Mouse (Mus musculus) heart, embryonic 13.5 days (tissue): ENCODE measurements around the gene Slc1a5. TPM values are rescaled to one million over a fixed set of nuclear protein-coding genes. Genes with fewer than 3 reads are reported as not detected.

Source experiments
- ATAC-seq: fragments of 200-750 bp; cut with Nextera tagmentation; 2 replicates; pipeline ENCODE4 v1.8.0; 2017; ENCODE audit warnings: moderate TSS enrichment; ENCODE audit not compliant: insufficient number of reproducible peaks, low FRiP score, low TSS enrichment; ENCODE audit errors: extremely low read depth
- H3K27ac ChIP-seq: fragments of 300-500 bp; sonication (generic); replicated peaks from 2 replicates; pipeline ENCODE4 v1.5.1; 2015; ENCODE audit warnings: moderate library complexity, mild to moderate bottlenecking, inconsistent platforms
- H3K27me3 ChIP-seq: fragments of 300-500 bp; sonication (generic); replicated peaks from 2 replicates; pipeline ENCODE4 v1.6.1; 2015; ENCODE audit warnings: mild to moderate bottlenecking, inconsistent platforms
- H3K36me3 ChIP-seq: fragments of 300-500 bp; sonication (generic); 2 replicates; pipeline ENCODE4 v1.6.1; 2015; ENCODE audit warnings: mild to moderate bottlenecking, inconsistent platforms
- H3K4me1 ChIP-seq: fragments of 300-500 bp; sonication (generic); 2 replicates; pipeline ENCODE4 v1.6.1; 2015; ENCODE audit warnings: inconsistent platforms
- H3K4me2 ChIP-seq: fragments of 300-500 bp; sonication (generic); 2 replicates; pipeline ENCODE4 v1.6.1; 2015; ENCODE audit warnings: inconsistent platforms, mild to moderate bottlenecking, moderate library complexity
- H3K4me3 ChIP-seq: fragments of 300-500 bp; sonication (generic); 2 replicates; pipeline ENCODE4 v1.5.1; 2015; ENCODE audit warnings: moderate library complexity, mild to moderate bottlenecking, inconsistent platforms
- H3K9ac ChIP-seq: fragments of 300-500 bp; sonication (generic); 2 replicates; pipeline ENCODE4 v1.6.1; 2015; ENCODE audit warnings: inconsistent platforms, mild to moderate bottlenecking, moderate library complexity
- H3K9me3 ChIP-seq: fragments of 300-500 bp; sonication (generic); 2 replicates; pipeline ENCODE4 v1.6.1; 2016; ENCODE audit warnings: inconsistent platforms
- WGBS: fragments of 180-500 bp; shearing (Covaris S2); methylation state at CpG from one replicate; pipeline ENCODE4 v1.1.7; 2015; ENCODE audit warnings: mixed read lengths; 5-methylcytosine and 5-hydroxymethylcytosine counted together
- polyA plus RNA-seq: library from polyadenylated mRNA; unstranded; fragments of >200 nt; fragmentation: Nextera tagmentation; extraction: Ambion mirVana; gene quantifications from 2 replicates; pipeline ENCODE4 v1.2.1, GENCODE M21; 2015

The Slc1a5 gene
- polyA plus RNA-seq, 1 experiment from 2014 or later: 35.2 TPM

GRCm38 (mm10) chr7:16783224-16783688 is 2.1 kb downstream of the Slc1a5 start:
- H3K4me2 ChIP-seq: peak overlapping the region; percentile 100
- peak overlapping the region; percentile 80 for H3K27ac ChIP-seq
- peak overlapping the region; percentile 90 for H3K9ac ChIP-seq
- peaks cover 40% of the 10 kb centered on the region for H3K4me1 ChIP-seq
- 25% methylated on average over 10 of the region's 10 CpGs for WGBS
- peak overlapping the region; percentile 81 for H3K4me3 ChIP-seq
- peaks cover 24% of the 10 kb centered on the region for H3K36me3 ChIP-seq
- no peak for ATAC-seq
- no peaks in the 10 kb centered on the region for H3K27me3 ChIP-seq
- H3K9me3 ChIP-seq: no peaks in the 10 kb centered on the region

GRCm38 (mm10) chr7:16783758-16784415 is 2.7 kb downstream of the Slc1a5 start:
- Histone ChIP-seq H3K9me3 (no peaks in the 10 kb centered on the region), H3K4me2 (peak overlapping the region; percentile 100), H3K27ac (peak overlapping the region; percentile 80), H3K4me1 (peaks cover 40% of the 10 kb centered on the region), H3K27me3 (no peaks in the 10 kb centered on the region), H3K9ac (peak overlapping the region; percentile 90), H3K4me3 (peak overlapping the region; percentile 81), H3K36me3 (peaks cover 31% of the 10 kb centered on the region)
- no peak for ATAC-seq
- WGBS: 38% methylated on average over 17 of the region's 17 CpGs

- peaks cover 36% of the 10 kb centered on the region for H3K36me3 ChIP-seq
- H3K27me3 ChIP-seq: no peaks in the 10 kb centered on the region
- H3K4me2 ChIP-seq: peak overlapping the region; percentile 100
- ATAC-seq: no peak
- WGBS: 80% methylated on average over 10 of the region's 10 CpGs
- H3K27ac ChIP-seq: peak overlapping the region; percentile 80
- H3K4me3 ChIP-seq: peak overlapping the region; percentile 81
- peaks cover 40% of the 10 kb centered on the region for H3K4me1 ChIP-seq
- no peaks in the 10 kb centered on the region for H3K9me3 ChIP-seq
- peak overlapping the region; percentile 90 for H3K9ac ChIP-seq
Measured at GRCm38 (mm10) chr7:16784498-16784976, 3.4 kb downstream of the Slc1a5 start.

GRCm38 (mm10) chr7:16785541-16786083 is 4.5 kb downstream of the Slc1a5 start:
- WGBS: 76% methylated on average over 8 of the region's 8 CpGs
- no peaks in the 10 kb centered on the region for H3K9me3 ChIP-seq
- no peak for ATAC-seq
- H3K4me3 ChIP-seq: no peak overlapping the region
- H3K27ac ChIP-seq: no peak overlapping the region
- no peak overlapping the region for H3K4me2 ChIP-seq
- H3K4me1 ChIP-seq: peaks cover 40% of the 10 kb centered on the region
- H3K27me3 ChIP-seq: no peaks in the 10 kb centered on the region
- peaks cover 46% of the 10 kb centered on the region for H3K36me3 ChIP-seq
- no peak overlapping the region for H3K9ac ChIP-seq

GRCm38 (mm10) chr7:16792316-16792715 is 11.2 kb downstream of the Slc1a5 start:
- H3K27me3 ChIP-seq: no peaks in the 10 kb centered on the region
- WGBS: 69% methylated on average over 5 of the region's 5 CpGs
- no peak overlapping the region for H3K9ac ChIP-seq
- H3K4me2 ChIP-seq: no peak overlapping the region
- no peaks in the 10 kb centered on the region for H3K9me3 ChIP-seq
- H3K4me1 ChIP-seq: peaks cover 19% of the 10 kb centered on the region
- H3K36me3 ChIP-seq: peaks cover 70% of the 10 kb centered on the region
- H3K4me3 ChIP-seq: no peak overlapping the region
- H3K27ac ChIP-seq: 0 out of 2 replicates have a peak overlapping the region, but pooled peaks have one; percentile 44
- ATAC-seq: no peak

GRCm38 (mm10) chr7:16793010-16793725 is 12.0 kb downstream of the Slc1a5 start:
- Histone ChIP-seq H3K27me3 (no peaks in the 10 kb centered on the region), H3K36me3 (peaks cover 70% of the 10 kb centered on the region), H3K4me3 (peak overlapping the region; percentile 39), H3K27ac (peak overlapping the region; percentile 44), H3K9me3 (no peaks in the 10 kb centered on the region), H3K9ac (peak overlapping the region; percentile 63; the same call in 1 of the 2 replicates), H3K4me1 (peaks cover 19% of the 10 kb centered on the region), H3K4me2 (peak overlapping the region; percentile 58)
- 49% methylated on average over 19 of the region's 19 CpGs for WGBS
- no peak; the same call in 1 of the 2 replicates for ATAC-seq

- peaks cover 65% of the 10 kb centered on the region for H3K36me3 ChIP-seq
- H3K4me1 ChIP-seq: peaks cover 19% of the 10 kb centered on the region
- no peak overlapping the region for H3K9ac ChIP-seq
- no peak overlapping the region for H3K4me3 ChIP-seq
- 89% methylated on average over 5 of the region's 5 CpGs for WGBS
- no peak overlapping the region for H3K4me2 ChIP-seq
- ATAC-seq: no peak
- H3K9me3 ChIP-seq: no peaks in the 10 kb centered on the region
- H3K27ac ChIP-seq: no peak overlapping the region
- no peaks in the 10 kb centered on the region for H3K27me3 ChIP-seq
Measured at GRCm38 (mm10) chr7:16794886-16795285, 13.7 kb downstream of the Slc1a5 start.

- 28% methylated on average over 8 of the region's 8 CpGs for WGBS
- Histone ChIP-seq H3K9ac (no peak overlapping the region), H3K4me1 (no peaks in the 10 kb centered on the region), H3K9me3 (no peaks in the 10 kb centered on the region), H3K27ac (no peak overlapping the region), H3K36me3 (peaks cover 34% of the 10 kb centered on the region), H3K4me3 (no peak overlapping the region), H3K27me3 (no peaks in the 10 kb centered on the region), H3K4me2 (no peak overlapping the region)
- no peak for ATAC-seq
Measured at GRCm38 (mm10) chr7:16804409-16805028, 23.4 kb downstream of the Slc1a5 start.

- H3K4me3 ChIP-seq: no peak overlapping the region
- no peak overlapping the region for H3K27ac ChIP-seq
- H3K4me1 ChIP-seq: peaks cover 15% of the 10 kb centered on the region
- H3K9ac ChIP-seq: no peak overlapping the region
- peaks cover 52% of the 10 kb centered on the region for H3K36me3 ChIP-seq
- ATAC-seq: no peak
- H3K9me3 ChIP-seq: no peaks in the 10 kb centered on the region
- H3K4me2 ChIP-seq: no peak overlapping the region
- peaks cover 28% of the 10 kb centered on the region for H3K27me3 ChIP-seq
- 84% methylated on average over 9 of the region's 9 CpGs for WGBS
Measured at GRCm38 (mm10) chr7:16807936-16808335, 26.8 kb downstream of the Slc1a5 start.

GRCm38 (mm10) chr7:16808647-16809046 is 27.5 kb downstream of the Slc1a5 start:
- Histone ChIP-seq H3K27me3 (peaks cover 31% of the 10 kb centered on the region), H3K9me3 (no peaks in the 10 kb centered on the region), H3K4me2 (no peak overlapping the region), H3K27ac (no peak overlapping the region), H3K9ac (no peak overlapping the region), H3K4me3 (no peak overlapping the region), H3K36me3 (peaks cover 59% of the 10 kb centered on the region), H3K4me1 (peaks cover 15% of the 10 kb centered on the region)
- WGBS: 80% methylated on average over 9 of the region's 9 CpGs
- no peak for ATAC-seq

GRCm38 (mm10) chr7:16809739-16810138 is 28.6 kb downstream of the Slc1a5 start:
- no peak overlapping the region for H3K9ac ChIP-seq
- WGBS: 21% methylated on average over 10 of the region's 10 CpGs

More at GRCm38 (mm10) chr7:16809739-16810138, 28.6 kb downstream of the Slc1a5 start:
- no peak for ATAC-seq
- H3K4me2 ChIP-seq: no peak overlapping the region
- H3K9me3 ChIP-seq: no peaks in the 10 kb centered on the region
- peaks cover 15% of the 10 kb centered on the region for H3K4me1 ChIP-seq
- peaks cover 31% of the 10 kb centered on the region for H3K27me3 ChIP-seq
- no peak overlapping the region for H3K4me3 ChIP-seq
- H3K36me3 ChIP-seq: peaks cover 70% of the 10 kb centered on the region
- H3K27ac ChIP-seq: no peak overlapping the region
